Mouse (Mus musculus) heart, embryonic 12.5 days (tissue): ENCODE data around the gene Disp3. TPM values are rescaled to one million over a fixed set of nuclear protein-coding genes. Genes with fewer than 3 reads are reported as not detected.

Experiments
- ATAC-seq: fragments of 200-750 bp; cut with Nextera tagmentation; 2 replicates; pipeline ENCODE4 v1.8.0; 2017; ENCODE audit warnings: moderate TSS enrichment, moderate library complexity; ENCODE audit not compliant: insufficient number of reproducible peaks, low FRiP score
- H3K27ac ChIP-seq: fragments of 300-500 bp; sonication (generic); 2 replicates; pipeline ENCODE4 v1.5.1; 2016; ENCODE audit warnings: mild to moderate bottlenecking, moderate library complexity; ENCODE audit not compliant: poor library complexity, severe bottlenecking
- H3K27me3 ChIP-seq: fragments of 300-500 bp; sonication (generic); replicated peaks from 2 replicates; pipeline ENCODE4 v1.6.1; 2016; ENCODE audit warnings: mild to moderate bottlenecking, moderate library complexity
- H3K36me3 ChIP-seq: fragments of 300-500 bp; sonication (generic); 2 replicates; pipeline ENCODE4 v1.6.1; 2016; ENCODE audit warnings: mild to moderate bottlenecking, moderate library complexity
- H3K4me1 ChIP-seq: fragments of 300-500 bp; sonication (generic); replicated peaks from 2 replicates; pipeline ENCODE4 v1.6.1; 2016; ENCODE audit warnings: mild to moderate bottlenecking
- H3K4me2 ChIP-seq: fragments of 300-500 bp; sonication (generic); 2 replicates; pipeline ENCODE4 v1.6.1; 2016; ENCODE audit warnings: mild to moderate bottlenecking, moderate library complexity
- H3K4me3 ChIP-seq: fragments of 300-500 bp; sonication (generic); 2 replicates; pipeline ENCODE4 v1.5.1; 2016; ENCODE audit warnings: mild to moderate bottlenecking
- H3K9ac ChIP-seq: fragments of 300-500 bp; sonication (generic); 2 replicates; pipeline ENCODE4 v1.6.1; 2016; ENCODE audit warnings: mild to moderate bottlenecking, moderate library complexity
- H3K9me3 ChIP-seq: fragments of 300-500 bp; sonication (generic); replicated peaks from 2 replicates; pipeline ENCODE4 v1.6.1; 2016; ENCODE audit warnings: mild to moderate bottlenecking, moderate library complexity
- WGBS: fragments of 180-500 bp; shearing (Covaris S2); methylation state at CpG from one replicate; pipeline ENCODE4 v1.1.7; 2016; 5-methylcytosine and 5-hydroxymethylcytosine counted together
- polyA plus RNA-seq: library from polyadenylated mRNA; unstranded; fragments of >200 nt; fragmentation: Nextera tagmentation; extraction: Ambion mirVana; gene quantifications from 2 replicates; pipeline ENCODE4 v1.2.1, GENCODE M21; 2016

Disp3 gene
- polyA plus RNA-seq, result 0.10 TPM in 1 of 2 replicates, not detected in the other

DNA sequence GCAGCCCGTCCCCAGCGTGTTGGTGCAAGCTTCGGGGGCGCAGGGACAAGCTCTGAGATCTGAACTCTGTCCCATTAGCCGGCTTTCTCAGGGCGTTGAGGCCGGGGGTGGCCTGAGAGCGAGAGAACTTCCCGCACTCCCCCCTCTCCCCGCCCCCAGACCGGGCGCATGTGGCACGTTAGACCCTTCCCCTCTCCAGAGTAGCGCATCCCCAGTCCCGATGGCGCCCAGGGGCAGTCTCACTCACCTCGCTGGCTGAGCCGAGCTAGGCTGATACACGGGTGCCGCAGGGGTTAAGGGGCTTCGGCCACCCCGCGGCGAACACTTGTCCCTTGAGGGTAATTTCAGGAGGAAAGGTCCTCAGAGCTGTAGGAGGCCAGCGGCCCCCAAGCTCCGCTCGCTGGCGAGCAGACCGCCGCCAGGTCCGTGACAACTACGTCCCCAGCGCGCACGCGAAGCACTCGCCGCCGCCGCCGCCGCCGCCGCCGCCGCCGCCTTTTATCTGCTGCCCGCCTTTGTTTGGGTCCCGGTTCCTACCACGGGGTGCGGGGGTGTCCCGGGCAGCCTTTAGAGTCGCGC, at the start of gene Disp3:
Disp3 (minus strand) TSS at position 490 of the 579 bp plus-strand sequence.
- H3K9ac ChIP-seq, result no peak within 1 kb of the TSS
- H3K4me3 ChIP-seq, result peak within 1 kb of the TSS; percentile 42
- no peak within 1 kb of the TSS for H3K27ac ChIP-seq
- H3K9me3 ChIP-seq, result no peaks in the 10 kb centered on the region
- H3K4me1 ChIP-seq, result peaks cover 8% of the 10 kb centered on the region
- WGBS, result 3% methylated on average over 40 of the region's 54 CpGs
- peak within 1 kb of the TSS; percentile 67 for H3K4me2 ChIP-seq
- no peaks in the 10 kb centered on the region for H3K36me3 ChIP-seq
- H3K27me3 ChIP-seq, result peaks cover 70% of the 10 kb centered on the region
- no peak for ATAC-seq

- Histone ChIP-seq H3K9ac (no peak overlapping the region), H3K4me3 (no peak overlapping the region), H3K36me3 (no peaks in the 10 kb centered on the region), H3K27me3 (peaks cover 3% of the 10 kb centered on the region), H3K9me3 (no peaks in the 10 kb centered on the region; the same call in 1 of the 2 replicates), H3K4me2 (no peak overlapping the region), H3K4me1 (no peaks in the 10 kb centered on the region), H3K27ac (no peak overlapping the region)
- WGBS, result 71% methylated on average over 2 of the region's 2 CpGs
- no peak for ATAC-seq
These were observed 42.5 kb upstream of the Disp3 start for GRCm38 (mm10) chr4:148330269-148330668.

- ATAC-seq, result no peak
These were observed 41.7 kb upstream of the Disp3 start for GRCm38 (mm10) chr4:148329431-148329830.

GRCm38 (mm10) chr4:148328237-148328636, 40.5 kb upstream of the Disp3 start:
- no peaks in the 10 kb centered on the region; the same call in 1 of the 2 replicates for H3K9me3 ChIP-seq
- no peak for ATAC-seq
- WGBS, result 83% methylated on average over 1 of the region's 1 CpGs
- no peak overlapping the region for H3K4me2 ChIP-seq
- no peaks in the 10 kb centered on the region for H3K4me1 ChIP-seq
- H3K27me3 ChIP-seq, result peaks cover 17% of the 10 kb centered on the region
- H3K4me3 ChIP-seq, result no peak overlapping the region
- no peak overlapping the region for H3K9ac ChIP-seq
- no peak overlapping the region for H3K27ac ChIP-seq
- H3K36me3 ChIP-seq, result no peaks in the 10 kb centered on the region

More at GRCm38 (mm10) chr4:148329431-148329830, 41.7 kb upstream of the Disp3 start:
- H3K9me3 ChIP-seq, result no peaks in the 10 kb centered on the region; the same call in 1 of the 2 replicates
- H3K36me3 ChIP-seq, result no peaks in the 10 kb centered on the region
- WGBS, result 48% methylated on average over 11 of the region's 11 CpGs
- no peaks in the 10 kb centered on the region for H3K4me1 ChIP-seq
- H3K4me2 ChIP-seq, result no peak overlapping the region
- no peak overlapping the region for H3K9ac ChIP-seq
- H3K27ac ChIP-seq, result no peak overlapping the region
- H3K4me3 ChIP-seq, result no peak overlapping the region
- H3K27me3 ChIP-seq, result peaks cover 11% of the 10 kb centered on the region

DNA sequence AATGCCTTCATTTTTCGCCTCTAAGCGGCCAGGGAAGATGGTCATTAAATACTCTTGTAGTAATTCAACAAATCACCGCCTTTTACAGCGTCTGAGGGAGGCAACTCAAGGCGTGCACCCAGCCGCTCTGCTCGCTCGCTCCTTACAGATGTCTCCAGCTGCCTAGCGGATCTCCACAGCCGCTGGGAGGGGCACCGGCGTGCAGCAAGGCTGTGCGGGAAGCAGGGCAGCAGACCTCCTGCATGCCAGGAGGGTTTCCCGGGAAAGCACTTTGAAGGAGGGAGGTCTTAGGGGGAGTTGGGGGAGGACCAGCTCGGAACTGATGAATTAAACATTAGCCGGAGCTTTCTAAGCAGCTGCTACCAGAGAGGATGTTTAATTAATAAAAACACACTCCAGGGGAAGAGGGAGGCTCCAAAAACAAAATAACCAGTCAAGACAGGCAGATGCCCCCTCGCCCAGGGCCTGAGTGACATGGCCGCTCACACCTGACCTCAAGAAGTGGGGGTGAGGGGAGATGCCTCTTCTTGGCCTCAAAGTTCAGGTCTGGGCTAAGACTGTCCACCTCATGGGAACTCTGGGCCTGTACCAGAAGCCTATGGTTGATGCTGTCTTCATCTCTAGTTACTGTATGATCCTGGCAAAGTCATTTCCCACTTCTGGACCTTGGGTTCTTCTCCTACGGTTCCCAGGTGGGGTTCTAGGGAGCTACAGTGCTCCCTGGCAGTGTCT, 39.7 kb upstream of the Disp3 start:
- H3K27me3 ChIP-seq, result peaks cover 24% of the 10 kb centered on the region
- no peak overlapping the region for H3K27ac ChIP-seq
- H3K4me3 ChIP-seq, result no peak overlapping the region
- H3K4me1 ChIP-seq, result no peaks in the 10 kb centered on the region
- 16% methylated on average over 19 of the region's 19 CpGs for WGBS
- peak overlapping the region; percentile 0; the same call in 1 of the 2 replicates for H3K4me2 ChIP-seq
- H3K9ac ChIP-seq, result no peak overlapping the region
- no peaks in the 10 kb centered on the region; the same call in 1 of the 2 replicates for H3K9me3 ChIP-seq
- no peak for ATAC-seq
- no peaks in the 10 kb centered on the region for H3K36me3 ChIP-seq

DNA sequence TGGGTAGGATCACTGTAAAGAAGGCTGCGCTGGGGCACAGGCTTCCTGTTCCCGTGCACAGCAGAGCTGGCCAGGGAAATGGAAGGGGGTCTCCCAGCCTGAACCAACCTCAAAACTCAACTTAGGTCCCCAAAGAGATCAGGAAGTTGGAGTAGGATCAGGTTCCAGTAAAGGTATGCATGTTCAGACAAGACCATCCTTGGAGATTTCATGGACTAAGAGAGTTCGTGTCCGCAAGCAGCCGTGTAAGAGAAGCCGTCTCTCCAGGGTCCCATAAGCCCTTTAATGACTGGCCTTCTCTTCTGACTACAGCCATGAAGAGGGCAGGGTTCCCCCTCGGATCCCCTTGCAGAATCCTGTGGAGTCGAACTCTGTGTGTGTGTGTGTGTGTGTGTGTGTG, 39.0 kb upstream of the Disp3 start:
- no peak overlapping the region for H3K9ac ChIP-seq
- no peaks in the 10 kb centered on the region for H3K36me3 ChIP-seq
- H3K4me2 ChIP-seq, result no peak overlapping the region
- H3K27me3 ChIP-seq, result peaks cover 30% of the 10 kb centered on the region
- no peak for ATAC-seq
- no peaks in the 10 kb centered on the region; the same call in 1 of the 2 replicates for H3K9me3 ChIP-seq
- H3K4me3 ChIP-seq, result no peak overlapping the region
- H3K4me1 ChIP-seq, result no peaks in the 10 kb centered on the region
- 59% methylated on average over 8 of the region's 8 CpGs for WGBS
- no peak overlapping the region for H3K27ac ChIP-seq

- Histone ChIP-seq H3K36me3 (no peaks in the 10 kb centered on the region), H3K9ac (no peak overlapping the region), H3K27ac (no peak overlapping the region), H3K9me3 (no peaks in the 10 kb centered on the region; the same call in 1 of the 2 replicates), H3K27me3 (peaks cover 39% of the 10 kb centered on the region), H3K4me1 (no peaks in the 10 kb centered on the region), H3K4me2 (no peak overlapping the region), H3K4me3 (no peak overlapping the region)
- ATAC-seq, result no peak
- 76% methylated on average over 3 of the region's 3 CpGs for WGBS
These were observed 38.2 kb upstream of the Disp3 start for GRCm38 (mm10) chr4:148325951-148326350.

- H3K27me3 ChIP-seq, result peaks cover 40% of the 10 kb centered on the region
- H3K4me1 ChIP-seq, result no peaks in the 10 kb centered on the region
- H3K4me2 ChIP-seq, result no peak overlapping the region
- 17% methylated on average over 2 of the region's 2 CpGs for WGBS
- no peak overlapping the region for H3K9ac ChIP-seq
- no peak overlapping the region for H3K27ac ChIP-seq
- H3K9me3 ChIP-seq, result no peaks in the 10 kb centered on the region; the same call in 1 of the 2 replicates
- ATAC-seq, result no peak
- H3K36me3 ChIP-seq, result no peaks in the 10 kb centered on the region
- no peak overlapping the region for H3K4me3 ChIP-seq
These were observed 37.3 kb upstream of the Disp3 start for GRCm38 (mm10) chr4:148325057-148325456.

- no peak overlapping the region for H3K27ac ChIP-seq
- WGBS, result 38% methylated on average over 10 of the region's 10 CpGs
- no peak for ATAC-seq
- H3K27me3 ChIP-seq, result peaks cover 41% of the 10 kb centered on the region
- no peak overlapping the region for H3K4me3 ChIP-seq
- H3K4me2 ChIP-seq, result no peak overlapping the region
- no peaks in the 10 kb centered on the region; the same call in 1 of the 2 replicates for H3K9me3 ChIP-seq
- H3K4me1 ChIP-seq, result no peaks in the 10 kb centered on the region
- H3K36me3 ChIP-seq, result no peaks in the 10 kb centered on the region
- H3K9ac ChIP-seq, result no peak overlapping the region
These were observed 34.4 kb upstream of the Disp3 start for GRCm38 (mm10) chr4:148322152-148322551.

GRCm38 (mm10) chr4:148319366-148319765, 31.6 kb upstream of the Disp3 start:
- H3K27me3 ChIP-seq, result peaks cover 45% of the 10 kb centered on the region
- H3K4me1 ChIP-seq, result no peaks in the 10 kb centered on the region
- H3K4me2 ChIP-seq, result no peak overlapping the region
- no peak overlapping the region for H3K9ac ChIP-seq
- no peak overlapping the region for H3K4me3 ChIP-seq
- no peaks in the 10 kb centered on the region for H3K9me3 ChIP-seq
- WGBS, result 80% methylated on average over 12 of the region's 12 CpGs
- H3K27ac ChIP-seq, result no peak overlapping the region
- no peak for ATAC-seq
- H3K36me3 ChIP-seq, result no peaks in the 10 kb centered on the region

- no peak for ATAC-seq
- no peak overlapping the region for H3K4me3 ChIP-seq
- H3K9me3 ChIP-seq, result no peaks in the 10 kb centered on the region
- peaks cover 33% of the 10 kb centered on the region; the same call in 1 of the 2 replicates for H3K27me3 ChIP-seq
- 79% methylated on average over 16 of the region's 16 CpGs for WGBS
- H3K4me1 ChIP-seq, result peaks cover 9% of the 10 kb centered on the region
- H3K4me2 ChIP-seq, result no peak overlapping the region
- H3K9ac ChIP-seq, result no peak overlapping the region
- no peak overlapping the region for H3K27ac ChIP-seq
- no peaks in the 10 kb centered on the region for H3K36me3 ChIP-seq
These were observed 27.8 kb upstream of the Disp3 start for GRCm38 (mm10) chr4:148315377-148316175.
